Mouse (Mus musculus): ENCODE measurements around the gene Pxk. TPM values are rescaled to one million over a fixed set of nuclear protein-coding genes. Genes with fewer than 3 reads are reported as not detected.

Pxk gene
- total RNA-seq, 2 experiments from 2014 or later, result 11.6 to 12.5 TPM

DNA sequence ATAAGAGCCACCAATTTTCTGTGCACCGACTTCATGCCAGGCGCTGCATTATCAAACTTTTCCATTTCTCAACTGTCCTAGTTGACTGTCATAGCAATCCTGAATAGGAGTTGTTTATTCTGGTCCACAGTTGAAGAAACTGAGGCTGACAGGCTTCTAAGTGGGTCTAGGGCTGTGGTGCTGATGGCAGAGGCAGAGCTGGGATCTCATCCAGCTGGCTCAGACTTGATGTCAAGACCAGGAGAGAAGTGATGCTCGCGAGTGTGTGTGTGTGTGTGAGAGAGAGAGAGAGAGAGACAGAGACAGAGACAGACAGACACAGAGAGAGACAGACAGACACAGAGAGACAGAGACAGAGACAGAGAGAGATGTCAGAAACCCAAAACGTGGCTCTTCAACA lies 102.8 kb downstream of the Pxk start:
- no peak for DNase-seq

- no peak for DNase-seq
These were observed 103.7 kb downstream of the Pxk start for GRCm38 (mm10) chr14:8201715-8202114.

DNA sequence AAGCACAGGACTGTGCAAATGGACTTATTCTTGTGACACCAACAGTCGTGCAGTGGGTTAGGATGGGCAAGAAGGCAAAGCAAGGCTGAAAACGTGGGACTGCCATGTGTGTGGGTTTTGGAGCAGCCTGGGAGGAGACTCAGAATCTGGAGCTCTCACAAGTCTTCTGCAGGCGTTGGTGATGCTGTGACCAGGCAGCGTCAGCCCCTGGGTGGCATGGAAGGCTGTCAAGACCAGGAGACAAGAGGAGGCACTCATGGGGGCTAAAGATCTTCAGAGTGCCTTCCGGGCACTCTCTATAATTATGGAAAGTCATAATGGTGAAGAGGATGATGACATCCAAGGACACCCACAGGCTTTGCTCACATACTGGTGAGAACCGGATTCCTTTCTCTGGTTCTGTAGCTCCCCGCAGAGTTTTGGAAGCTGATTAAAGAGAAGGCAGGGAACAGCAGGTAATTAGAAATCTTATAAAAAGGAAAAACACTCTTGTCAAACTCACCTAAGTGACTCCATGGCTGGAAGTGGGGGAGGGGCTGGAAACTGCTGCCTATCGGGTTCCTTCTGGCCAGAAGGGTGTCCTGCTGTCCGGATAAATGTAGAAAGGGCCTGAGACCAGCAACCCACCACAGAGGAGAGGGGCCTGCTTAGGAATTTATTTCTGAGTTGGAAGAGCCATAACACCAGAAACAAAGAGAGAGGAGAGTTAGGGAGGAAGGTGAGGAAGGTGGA lies 108.3 kb downstream of the Pxk start:
- DNase-seq, result no peak

- no peak for DNase-seq
These were observed 109.1 kb downstream of the Pxk start for GRCm38 (mm10) chr14:8207105-8207504.

GRCm38 (mm10) chr14:8207543-8207942 lies 109.5 kb downstream of the Pxk start:
- no peak for DNase-seq

GRCm38 (mm10) chr14:8208876-8209275 lies 110.9 kb downstream of the Pxk start:
- DNase-seq, result no peak

GRCm38 (mm10) chr14:8209896-8210295 lies 111.9 kb downstream of the Pxk start:
- DNase-seq, result no peak

GRCm38 (mm10) chr14:8212996-8213395 lies 115.0 kb downstream of the Pxk start:
- no peak for DNase-seq

DNA sequence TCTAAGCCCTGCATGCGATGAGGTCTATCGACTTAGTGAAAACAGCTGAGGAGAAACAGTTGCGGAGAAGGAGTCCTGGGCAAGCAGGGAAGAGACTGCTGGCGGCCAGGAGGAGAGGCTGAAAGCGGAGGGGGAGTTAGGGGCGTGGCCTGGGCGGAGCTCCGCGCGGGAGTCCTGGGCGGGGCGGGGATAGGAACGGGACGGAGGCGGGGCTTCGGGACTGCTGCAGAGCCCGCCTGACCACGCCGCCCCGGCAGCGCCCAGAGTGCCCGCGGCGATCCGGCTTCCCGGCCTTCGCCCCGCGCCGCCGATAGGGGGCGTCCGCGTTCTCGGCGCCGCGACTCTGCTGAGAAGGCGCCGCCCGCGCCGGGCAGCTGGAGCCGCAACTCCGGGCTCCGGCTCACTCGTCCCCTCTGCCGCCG lies 115.8 kb downstream of the Pxk start, which contains the start of gene Kctd6:
Gene Kctd6 (plus strand): TSS at position 338 of the 422 bp plus-strand sequence.
- DNase-seq, result peak; percentile 100

Other genes starting within 250 kb of the Pxk start
- gene Gm45521, start 140.9 kb upstream of the Pxk start, total RNA-seq (2021), result not detected
- not detected for gene Dnase1l3, start 103.6 kb upstream of the Pxk start, total RNA-seq (2021)
- 1 to 10 TPM; 4.0 to 4.2 TPM for gene Abhd6, start 95.3 kb upstream of the Pxk start, total RNA-seq (2021)
- gene Rpp14, start 17.8 kb upstream of the Pxk start, total RNA-seq (2021), result 10 to 100 TPM; 22.8 to 24.6 TPM
- gene Pdhb, start 74.8 kb downstream of the Pxk start, total RNA-seq (2021), result 100 to 1,000 TPM; 353 to 354 TPM
- gene Kctd6, start 115.9 kb downstream of the Pxk start, total RNA-seq (2021), result 1 to 10 TPM; 5.7 to 6.8 TPM
- gene Acox2, start 161.1 kb downstream of the Pxk start, total RNA-seq (2021), result under 1 TPM in 1 of 2 experiments, not detected in 1; 0.35 TPM
- gene Fam107a, start 219.8 kb downstream of the Pxk start, total RNA-seq (2021), result 1 to 10 TPM; 3.4 to 6.3 TPM

All from gastrocnemius, postnatal 25 days (tissue).